Mouse (Mus musculus) forebrain, embryonic 14.5 days (tissue): ENCODE measurements around the gene Ptbp3. TPM values are rescaled to one million over a fixed set of nuclear protein-coding genes. Genes with fewer than 3 reads are reported as not detected.
"Not testable (repeated sequence)": the region's sequence is repeated elsewhere in the genome, so short reads cannot be mapped to it uniquely, and the experiment has no call there.

Experiments used
- ATAC-seq: fragments of 200-750 bp; cut with Nextera tagmentation; 2 replicates; pipeline ENCODE4 v1.8.0; 2017; ENCODE audit warnings: mild to moderate bottlenecking, moderate library complexity
- DNase-seq: peaks from one replicate; pipeline ENCODE4 v3.0.0-alpha.2; 2015; ENCODE audit warnings: low spot score
- H3K27ac ChIP-seq: fragments of 300-500 bp; sonication (generic); 2 replicates; pipeline ENCODE4 v1.5.1; 2014; ENCODE audit warnings: low read depth, mild to moderate bottlenecking, control low read depth, low read length, moderate library complexity
- H3K27me3 ChIP-seq: fragments of 300-500 bp; sonication (generic); replicated peaks from 2 replicates; pipeline ENCODE4 v1.6.1; 2014; ENCODE audit warnings: low read length, control low read depth, mixed read lengths; ENCODE audit not compliant: control insufficient read depth, insufficient read depth
- H3K36me3 ChIP-seq: fragments of 300-500 bp; sonication (generic); 2 replicates; pipeline ENCODE4 v1.6.1; 2014; ENCODE audit warnings: low read length, control low read depth; ENCODE audit not compliant: control insufficient read depth, insufficient read depth
- H3K4me1 ChIP-seq: fragments of 300-500 bp; sonication (generic); 2 replicates; pipeline ENCODE4 v1.6.1; 2014; ENCODE audit warnings: antibody characterized with exemption, low read length, control low read depth; ENCODE audit not compliant: control insufficient read depth, insufficient read depth
- H3K4me2 ChIP-seq: fragments of 300-500 bp; sonication (generic); 2 replicates; pipeline ENCODE4 v1.6.1; 2014; ENCODE audit warnings: mild to moderate bottlenecking, control low read depth, low read length
- H3K4me3 ChIP-seq: fragments of 300-500 bp; sonication (generic); 2 replicates; pipeline ENCODE4 v1.5.1; 2014; ENCODE audit warnings: low read depth, low read length, control low read depth
- H3K9ac ChIP-seq: fragments of 300-500 bp; sonication (generic); 2 replicates; pipeline ENCODE4 v1.6.1; 2014; ENCODE audit warnings: mild to moderate bottlenecking, low read length, control low read depth, moderate library complexity
- H3K9me3 ChIP-seq: fragments of 300-500 bp; sonication (generic); replicated peaks from 2 replicates; pipeline ENCODE4 v1.6.1; 2016; ENCODE audit warnings: low read length, control low read depth, mixed read lengths; ENCODE audit not compliant: control insufficient read depth
- WGBS: fragments of 180-500 bp; shearing (Covaris S2); extraction: QIAGEN DNeasy Blood & Tissue Kit; methylation state at CpG from one replicate; pipeline ENCODE4 v1.1.7; 2014; 5-methylcytosine and 5-hydroxymethylcytosine counted together
- polyA plus RNA-seq: library from polyadenylated mRNA; unstranded; fragments of >200 nt; fragmentation: Nextera tagmentation; extraction: Ambion mirVana; gene quantifications from 2 replicates; pipeline ENCODE4 v1.2.1, GENCODE M21; 2014

Gene Ptbp3
- polyA plus RNA-seq, 1 experiment from 2014 or later = 23.5 TPM

- Histone ChIP-seq H3K27me3 (no peaks in the 10 kb centered on the region), H3K4me3 (peak overlapping the region; percentile 61), H3K9ac (peak overlapping the region; percentile 72), H3K4me1 (peaks cover 11% of the 10 kb centered on the region; the same call in 1 of the 2 replicates), H3K27ac (peak overlapping the region; percentile 86), H3K4me2 (peak overlapping the region; percentile 84), H3K9me3 (no peaks in the 10 kb centered on the region), H3K36me3 (no peaks in the 10 kb centered on the region)
- peak; percentile 55 for ATAC-seq
- under 1% methylated on average over 23 of the region's 23 CpGs for WGBS
- DNase-seq = peak; percentile 77
Observed at GRCm38 (mm10) chr4:59580495-59581281, 31.5 kb upstream of the Ptbp3 start.

- 87% methylated on average over 11 of the region's 11 CpGs for WGBS
- no peak overlapping the region for H3K9ac ChIP-seq
Observed at GRCm38 (mm10) chr4:59575184-59575958, 26.2 kb upstream of the Ptbp3 start.

GRCm38 (mm10) chr4:59572521-59573118, 23.5 kb upstream of the Ptbp3 start:
- no peak for DNase-seq
- ATAC-seq = no peak

More at GRCm38 (mm10) chr4:59575184-59575958, 26.2 kb upstream of the Ptbp3 start:
- H3K4me2 ChIP-seq = no peak overlapping the region
- H3K9me3 ChIP-seq = no peaks in the 10 kb centered on the region
- no peak overlapping the region for H3K27ac ChIP-seq
- no peak overlapping the region for H3K4me3 ChIP-seq
- H3K36me3 ChIP-seq = no peaks in the 10 kb centered on the region
- no peaks in the 10 kb centered on the region for H3K27me3 ChIP-seq
- DNase-seq (no peak), ATAC-seq (no peak)
- H3K4me1 ChIP-seq = peaks cover 2% of the 10 kb centered on the region; the same call in 1 of the 2 replicates

GRCm38 (mm10) chr4:59570519-59570918, 21.4 kb upstream of the Ptbp3 start:
- WGBS = 95% methylated on average over 7 of the region's 8 CpGs
- DNase-seq = not testable (repeated sequence)

More at GRCm38 (mm10) chr4:59572521-59573118, 23.5 kb upstream of the Ptbp3 start:
- H3K36me3 ChIP-seq = no peaks in the 10 kb centered on the region
- H3K9ac ChIP-seq = no peak overlapping the region
- H3K27ac ChIP-seq = no peak overlapping the region
- no peak overlapping the region for H3K4me3 ChIP-seq
- no peak overlapping the region for H3K4me2 ChIP-seq
- H3K4me1 ChIP-seq = no peaks in the 10 kb centered on the region
- 82% methylated on average over 11 of the region's 11 CpGs for WGBS
- H3K27me3 ChIP-seq = no peaks in the 10 kb centered on the region
- H3K9me3 ChIP-seq = no peaks in the 10 kb centered on the region

GRCm38 (mm10) chr4:59569538-59569937, 20.4 kb upstream of the Ptbp3 start:
- peak; percentile 54 for ATAC-seq
- WGBS = 5% methylated on average over 7 of the region's 7 CpGs
- Histone ChIP-seq H3K4me3 (no peak overlapping the region), H3K27me3 (no peaks in the 10 kb centered on the region), H3K9ac (no peak overlapping the region), H3K4me1 (no peaks in the 10 kb centered on the region), H3K9me3 (0 out of 2 replicates have a peak, but pooled peaks cover 2% of the 10 kb centered on the region), H3K4me2 (no peak overlapping the region), H3K36me3 (no peaks in the 10 kb centered on the region), H3K27ac (no peak overlapping the region)
- DNase-seq = peak; percentile 90

More at GRCm38 (mm10) chr4:59570519-59570918, 21.4 kb upstream of the Ptbp3 start:
- not testable (repeated sequence) for H3K4me2 ChIP-seq, H3K36me3 ChIP-seq, H3K9ac ChIP-seq, H3K27me3 ChIP-seq, H3K4me3 ChIP-seq, H3K27ac ChIP-seq, H3K4me1 ChIP-seq, ATAC-seq, H3K9me3 ChIP-seq

- Histone ChIP-seq H3K36me3 (no peaks in the 10 kb centered on the region), H3K27ac (no peak overlapping the region), H3K27me3 (no peaks in the 10 kb centered on the region), H3K4me1 (no peaks in the 10 kb centered on the region), H3K9ac (no peak overlapping the region), H3K4me2 (no peak overlapping the region), H3K9me3 (0 out of 2 replicates have a peak, but pooled peaks cover 2% of the 10 kb centered on the region), H3K4me3 (no peak overlapping the region)
- WGBS = 87% methylated on average over 6 of the region's 6 CpGs
- ATAC-seq = no peak
- no peak for DNase-seq
Observed at GRCm38 (mm10) chr4:59567576-59568260, 18.6 kb upstream of the Ptbp3 start.

- 82% methylated on average over 8 of the region's 8 CpGs for WGBS
- no peaks in the 10 kb centered on the region for H3K27me3 ChIP-seq
- no peaks in the 10 kb centered on the region for H3K4me1 ChIP-seq
- H3K36me3 ChIP-seq = no peaks in the 10 kb centered on the region
- ATAC-seq (no peak), DNase-seq (no peak)
- no peak overlapping the region for H3K4me3 ChIP-seq
- H3K9me3 ChIP-seq = 0 out of 2 replicates have a peak, but pooled peaks cover 2% of the 10 kb centered on the region
- H3K4me2 ChIP-seq = no peak overlapping the region
- no peak overlapping the region for H3K9ac ChIP-seq
- no peak overlapping the region for H3K27ac ChIP-seq
Observed at GRCm38 (mm10) chr4:59565571-59566188, 16.5 kb upstream of the Ptbp3 start.

- Histone ChIP-seq H3K4me3 (no peak overlapping the region), H3K36me3 (no peaks in the 10 kb centered on the region), H3K9me3 (0 out of 2 replicates have a peak, but pooled peaks cover 2% of the 10 kb centered on the region), H3K4me2 (no peak overlapping the region), H3K4me1 (no peaks in the 10 kb centered on the region), H3K27ac (no peak overlapping the region), H3K27me3 (no peaks in the 10 kb centered on the region), H3K9ac (no peak overlapping the region)
- DNase-seq = no peak
- no peak for ATAC-seq
- WGBS = 82% methylated on average over 3 of the region's 3 CpGs
Observed at GRCm38 (mm10) chr4:59564128-59564527, 15.0 kb upstream of the Ptbp3 start.
